Mouse (Mus musculus) brain, embryonic 18.5 days (tissue): ENCODE results near the gene Fbrsl1.

Experiments
- DNase-seq: peaks from one replicate; pipeline ENCODE4 v3.0.0-alpha.2; 2012; ENCODE audit warnings: low read depth, low spot score

Gene Fbrsl1

DNA sequence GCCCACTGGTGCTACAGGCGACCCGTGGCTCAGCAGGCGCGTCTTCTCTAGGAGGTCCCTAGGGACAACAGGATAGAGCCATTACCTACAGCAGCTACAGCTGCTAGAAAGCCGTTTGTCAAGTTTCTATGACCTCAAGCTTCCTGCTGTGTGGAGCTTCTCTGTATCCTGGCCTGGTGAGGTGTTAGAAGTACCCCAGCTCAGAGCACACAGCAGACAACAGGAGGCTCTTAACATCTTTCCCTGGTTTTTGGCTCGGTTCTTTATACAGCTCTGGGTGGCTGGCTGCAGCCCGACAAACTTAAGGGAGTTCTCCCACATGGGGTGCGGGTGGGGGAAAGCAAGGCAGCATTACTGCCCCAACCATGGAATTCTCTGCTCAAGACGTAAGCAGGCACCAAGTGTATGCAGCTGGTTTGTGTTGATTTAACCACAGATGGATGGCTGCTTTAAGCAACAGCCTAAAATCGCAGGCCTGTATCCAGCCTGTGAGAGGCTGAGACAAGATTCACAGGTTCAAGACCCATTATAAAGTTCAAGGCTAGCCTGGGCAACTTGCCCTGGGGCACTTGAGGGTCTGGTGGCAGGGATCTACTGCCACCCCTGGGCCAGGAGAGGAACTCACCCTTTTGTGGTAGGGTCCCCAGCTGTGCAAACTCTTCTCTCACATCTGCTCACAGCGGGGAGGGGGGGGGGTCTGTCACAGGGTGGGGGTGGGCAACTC, 84.3 kb downstream of the Fbrsl1 start:
- no peak for DNase-seq

DNA sequence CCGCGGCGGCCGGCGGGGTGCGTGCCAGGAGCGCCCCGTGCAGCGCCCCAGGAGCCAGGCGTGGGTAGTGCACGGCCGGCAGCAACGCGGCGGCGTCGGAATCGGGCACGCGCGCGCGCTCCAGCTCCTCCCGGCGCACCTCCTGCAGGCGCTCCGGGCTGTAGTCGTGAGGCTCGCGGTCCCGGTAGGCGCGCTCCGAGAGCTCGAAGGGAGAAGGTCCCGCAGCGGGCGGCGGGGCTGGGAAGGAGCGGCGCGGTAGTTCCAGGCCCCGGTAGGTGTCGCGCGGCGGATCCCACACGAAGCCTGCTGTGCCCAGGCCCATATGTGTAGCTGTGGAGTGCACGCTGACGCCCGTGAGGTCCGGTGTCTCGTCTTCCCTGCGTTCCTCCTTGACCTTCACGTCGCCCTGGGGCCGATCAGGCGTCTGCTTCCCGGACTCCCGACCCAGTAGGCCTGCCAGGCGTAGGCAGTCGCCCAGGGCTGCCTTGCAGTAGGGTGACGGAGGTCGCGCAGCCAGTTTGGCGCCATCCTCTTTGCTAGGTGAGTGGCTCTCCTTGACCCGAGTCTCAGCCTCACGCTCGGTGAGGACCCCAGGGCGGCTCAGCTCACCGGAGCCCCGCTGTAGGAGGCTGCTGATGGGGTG, 85.0 kb downstream of the Fbrsl1 start:
- peak; percentile 36 for DNase-seq

GRCm38 (mm10) chr5:110362813-110363178, 85.5 kb downstream of the Fbrsl1 start:
- DNase-seq = no peak

DNA sequence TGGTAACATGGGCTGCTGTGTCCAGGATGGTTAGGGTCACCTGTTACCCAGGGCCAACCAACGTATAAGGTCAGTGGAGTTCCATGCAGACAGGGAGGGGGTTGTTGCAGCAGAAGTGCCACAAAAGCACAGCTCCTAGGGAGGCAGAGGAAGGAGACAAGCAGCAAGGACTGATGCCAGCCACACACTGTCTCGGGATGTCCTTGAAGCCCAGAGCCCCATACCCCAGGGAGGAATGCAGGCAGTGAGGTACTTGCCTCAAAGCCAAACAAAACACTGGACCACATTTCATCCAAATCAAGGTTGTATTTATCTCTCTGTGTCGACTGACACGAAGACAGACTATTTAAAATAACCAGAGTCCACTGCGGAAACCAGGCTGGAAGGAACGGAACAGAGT, 86.8 kb downstream of the Fbrsl1 start:
- no peak for DNase-seq

DNA sequence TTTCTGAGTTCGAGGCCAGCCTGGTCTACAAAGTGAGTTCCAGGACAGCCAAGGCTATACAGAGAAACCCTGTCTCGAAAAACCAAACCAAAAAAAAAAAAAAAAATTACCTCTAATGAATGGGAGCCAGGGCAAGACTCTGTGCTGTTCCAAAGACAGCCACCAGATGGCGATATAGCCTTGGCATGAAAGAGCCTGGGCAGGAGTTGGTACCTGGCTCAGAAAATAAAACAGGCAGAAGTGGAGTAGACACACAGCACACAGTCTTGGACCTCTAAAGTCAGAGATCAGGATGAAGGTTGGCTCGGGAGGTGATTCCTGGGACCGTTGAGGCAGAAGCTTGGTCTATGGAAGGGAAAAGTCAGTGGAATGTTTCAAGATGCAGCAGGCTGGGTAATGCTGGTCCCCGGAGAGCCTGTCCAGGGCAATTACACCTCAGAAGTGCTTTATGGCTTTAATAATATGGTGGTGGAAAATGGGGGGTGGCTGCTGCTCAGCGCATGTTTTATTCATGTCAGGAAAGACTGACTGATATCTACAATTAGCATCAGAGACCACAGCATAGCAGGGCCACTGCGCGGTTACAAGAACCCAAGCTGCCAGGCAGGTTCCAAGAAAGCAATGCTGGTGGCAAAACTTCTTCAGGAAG, 90.6 kb downstream of the Fbrsl1 start:
- peak; percentile 45 for DNase-seq

GRCm38 (mm10) chr5:110354716-110355115, 93.6 kb downstream of the Fbrsl1 start:
- no peak for DNase-seq

DNA sequence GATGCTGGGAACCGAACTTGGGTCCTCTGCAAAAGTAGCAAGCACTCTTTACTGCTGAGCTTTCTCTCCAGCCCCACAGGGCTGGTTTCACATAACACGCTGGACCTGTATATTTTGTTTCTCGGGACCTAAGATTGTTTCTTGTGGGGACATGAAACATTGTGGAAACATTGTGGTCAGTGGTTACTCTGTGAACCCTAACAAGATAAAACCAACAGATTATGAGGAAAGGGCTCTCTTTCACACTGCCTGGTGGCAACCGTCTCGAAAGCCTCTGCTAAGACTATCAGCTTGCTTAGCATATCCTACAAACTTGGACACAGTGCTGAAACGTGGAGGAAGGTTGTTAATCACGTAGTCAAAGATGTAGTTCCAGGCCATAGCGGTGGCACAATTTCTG, 101.3 kb downstream of the Fbrsl1 start:
- no peak for DNase-seq

GRCm38 (mm10) chr5:110345553-110345952, 102.8 kb downstream of the Fbrsl1 start:
- no peak for DNase-seq

DNA sequence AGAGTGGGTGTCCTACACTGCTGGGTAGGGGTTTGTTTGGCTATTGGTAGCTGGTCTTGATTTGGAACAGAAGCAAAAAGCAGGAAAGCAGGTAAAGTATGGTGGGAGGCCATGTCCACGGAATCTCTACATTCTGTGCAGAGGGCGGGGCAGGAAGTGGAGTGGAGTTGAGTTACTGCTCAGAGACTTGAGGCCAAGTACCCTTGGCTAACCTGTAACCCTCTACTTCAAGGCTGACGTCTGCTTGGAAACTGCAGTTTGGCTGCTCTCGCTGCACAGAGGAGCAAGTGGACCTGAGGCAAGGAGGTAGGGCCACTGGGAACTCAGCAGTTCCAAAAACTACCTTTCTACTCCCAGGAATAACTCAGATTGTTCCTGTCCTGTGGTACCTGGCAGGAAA, 103.8 kb downstream of the Fbrsl1 start, which contains the start of gene Lrcol1:
TSS of gene Lrcol1 (plus strand) at position 207 of the 400 bp plus-strand sequence.
- DNase-seq = no peak

GRCm38 (mm10) chr5:110342648-110343284, 105.5 kb downstream of the Fbrsl1 start, which contains the start of gene P2rx2:
Gene P2rx2, minus strand, starts transcription at chr5:110343212.
- no peak for DNase-seq

DNA sequence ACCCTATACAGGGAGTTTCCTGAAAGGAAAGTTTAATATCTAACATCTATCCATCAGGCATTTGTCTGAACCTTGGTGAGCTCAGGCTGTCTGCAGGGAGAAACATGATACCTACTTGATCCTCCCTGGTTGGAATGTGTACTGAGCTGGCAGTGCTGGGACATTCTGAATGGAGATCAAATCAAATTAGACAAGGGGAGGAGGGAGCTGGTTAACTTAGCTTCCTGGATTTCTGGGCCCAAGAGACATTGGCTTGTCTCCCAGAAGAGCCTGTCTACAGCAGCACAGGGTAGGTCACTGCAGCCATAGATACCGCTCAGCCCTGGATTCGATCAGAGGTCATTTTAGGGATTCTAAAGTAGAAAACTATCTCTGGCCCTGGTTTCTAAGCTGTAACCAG, 109.5 kb downstream of the Fbrsl1 start:
- no peak for DNase-seq

DNA sequence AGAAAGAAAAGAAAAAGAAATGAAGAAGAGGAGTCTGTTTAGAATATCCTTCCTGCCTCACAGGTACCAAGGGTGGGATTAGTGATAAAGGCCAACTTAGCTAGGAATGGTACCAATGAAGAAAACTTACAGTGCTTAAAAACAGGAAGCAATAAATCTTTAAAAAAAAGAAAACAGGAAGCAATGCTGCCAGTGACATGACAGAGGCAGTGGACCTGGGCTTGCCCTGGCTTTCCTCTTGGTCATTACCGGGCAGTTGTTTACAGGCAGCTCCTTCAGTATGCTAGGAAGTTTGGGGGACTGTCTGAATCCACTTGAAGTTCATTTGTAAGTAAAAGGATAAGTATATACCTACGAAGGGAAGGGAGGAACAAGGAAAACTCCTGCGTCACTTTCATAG, 117.8 kb downstream of the Fbrsl1 start:
- DNase-seq = no peak

DNA sequence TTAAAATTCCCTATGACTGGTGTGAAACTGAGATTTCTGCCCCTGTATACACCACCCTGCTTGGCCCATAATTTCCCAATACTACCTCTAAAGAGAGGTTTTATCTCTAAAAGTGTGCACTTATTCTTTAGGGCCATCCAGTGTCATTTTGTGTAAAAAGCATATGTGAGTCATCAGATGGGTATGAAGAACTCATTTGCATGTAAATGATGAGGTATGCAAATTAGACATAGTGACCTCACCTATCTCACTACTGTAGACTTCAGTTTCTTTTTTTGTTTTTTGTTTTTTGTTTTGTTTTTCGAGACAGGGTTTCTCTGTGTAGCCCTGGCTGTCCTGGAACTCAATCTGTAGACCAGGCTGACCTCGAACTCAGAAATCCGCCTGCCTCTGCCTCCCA, 135.2 kb downstream of the Fbrsl1 start:
- no peak for DNase-seq
